In genomic region chr15:80710608-80711363, GRCm38 (mm10) we compare ENCODE assay signal across 8 mouse cellular contexts. TPM values are rescaled to one million over a fixed set of nuclear protein-coding genes. Genes with fewer than 3 reads are reported as not detected.
DNase-seq lines count a peak whose midpoint lies in the region; ATAC-seq and TF ChIP-seq lines count a peak whose summit lies in the region.

TSS of gene Tnrc6b (plus strand) at chr15:80711313.

- H3K27me3 ChIP-seq in G1E (ENCODE audit: insufficient read depth, low read length) = no peaks in the 10 kb centered on the region; the same call in 1 of the 2 replicates
- H3K27me3 ChIP-seq in forebrain, embryonic 16.5 days (replicated peaks; ENCODE audit: control insufficient read depth, insufficient read depth, low read length) = no peaks in the 10 kb centered on the region
- H3K27me3 ChIP-seq in lung, embryonic 14.5 days (ENCODE audit: insufficient read depth, low read length) = no peaks in the 10 kb centered on the region
- no peaks in the 10 kb centered on the region for H3K27me3 ChIP-seq in thymus, adult 2 months (ENCODE audit: control insufficient read depth, insufficient read depth, low read length)

- peak; percentile 97 for ATAC-seq in G1E (ENCODE audit: extremely low read depth, insufficient number of reproducible peaks, low FRiP score, poor library complexity, severe bottlenecking)
- peak; percentile 97 for ATAC-seq in forebrain, embryonic 16.5 days
- peak; percentile 93 for ATAC-seq in lung, embryonic 14.5 days (ENCODE audit: insufficient read depth)

- no peaks in the 10 kb centered on the region for H3K9me3 ChIP-seq in G1E (replicated peaks)
- H3K9me3 ChIP-seq in forebrain, embryonic 16.5 days (ENCODE audit: control insufficient read depth, low read length) = no peaks in the 10 kb centered on the region
- no peaks in the 10 kb centered on the region for H3K9me3 ChIP-seq in lung, embryonic 14.5 days (ENCODE audit: low read depth, low read length)

- peak; percentile 97 for DNase-seq in G1E (ENCODE audit: low spot score)
- DNase-seq in cerebellum, adult 18-20 months = peak; percentile 97 to 99
- peak; percentile 98 for DNase-seq in heart, postnatal 36 days
- DNase-seq in layer of hippocampus, adult 2 months (ENCODE audit: low spot score in 2 of 2) = peak; percentile 98 to 99
- DNase-seq in lung, embryonic 14.5 days = peak; percentile 99
- DNase-seq in thymus, adult 2 months = peak; percentile 98

- TF ChIP-seq CTCF in G1E (IDR thresholded peaks at IDR 0.05; ENCODE audit: low read depth, low read length) = no peak
- no peak for TF ChIP-seq CTCF in layer of hippocampus, adult 2 months (conservative IDR thresholded peaks at IDR 0.05)
- no peak for TF ChIP-seq CTCF in lung, embryonic 14.5 days (IDR thresholded peaks at IDR 0.05; ENCODE audit: low read depth)
- TF ChIP-seq CTCF in olfactory bulb, adult 2 months (IDR thresholded peaks at IDR 0.05; ENCODE audit: insufficient read depth, low read depth, low read length) = no peak
- 0 out of 2 replicates have a peak, but pooled peaks have one; percentile 34 for TF ChIP-seq CTCF in thymus, adult 2 months (IDR thresholded peaks at IDR 0.05; ENCODE audit: borderline replicate concordance, control insufficient read depth, extremely low read depth, insufficient read depth, low read length, poor library complexity)

- intact Hi-C loops in heart, postnatal 36 days (cut with DNase I) = no loop called here

- H3K27ac ChIP-seq in forebrain, embryonic 16.5 days (ENCODE audit: low read length) = peak within 1 kb of the TSS; percentile 97
- peak within 1 kb of the TSS; percentile 100 for H3K27ac ChIP-seq in layer of hippocampus, adult 2 months
- H3K27ac ChIP-seq in lung, embryonic 14.5 days (ENCODE audit: low read depth) = peak within 1 kb of the TSS; percentile 93
- H3K27ac ChIP-seq in olfactory bulb, adult 2 months (ENCODE audit: insufficient read depth, low read depth, low read length) = peak within 1 kb of the TSS; percentile 100
- H3K27ac ChIP-seq in thymus, adult 2 months (ENCODE audit: control insufficient read depth, insufficient read depth, low read length) = peak within 1 kb of the TSS; percentile 90

- H3K36me3 ChIP-seq in G1E (replicated peaks) = peaks cover 9% of the 10 kb centered on the region
- H3K36me3 ChIP-seq in forebrain, embryonic 16.5 days (ENCODE audit: control insufficient read depth, insufficient read depth) = no peaks in the 10 kb centered on the region
- H3K36me3 ChIP-seq in lung, embryonic 14.5 days (ENCODE audit: insufficient read depth) = no peaks in the 10 kb centered on the region
- H3K36me3 ChIP-seq in thymus, adult 2 months (ENCODE audit: control insufficient read depth, insufficient read depth, low read length) = no peaks in the 10 kb centered on the region

- WGBS in forebrain, embryonic 16.5 days = under 1% methylated on average over 39 of the region's 39 CpGs
- WGBS in lung, embryonic 14.5 days = under 1% methylated on average over 39 of the region's 39 CpGs
- WGBS in olfactory bulb, adult 2 months = under 1% methylated on average over 39 of the region's 39 CpGs
- under 1% methylated on average over 39 of the region's 39 CpGs for WGBS in thymus, adult 2 months

- H3K4me1 ChIP-seq in G1E (ENCODE audit: insufficient read depth, low read depth, low read length) = peaks cover 29% of the 10 kb centered on the region
- H3K4me1 ChIP-seq in forebrain, embryonic 16.5 days (replicated peaks; ENCODE audit: control insufficient read depth, insufficient read depth, low read length) = peaks cover 33% of the 10 kb centered on the region
- 0 out of 2 replicates have a peak, but pooled peaks cover 22% of the 10 kb centered on the region for H3K4me1 ChIP-seq in lung, embryonic 14.5 days (ENCODE audit: insufficient read depth)
- H3K4me1 ChIP-seq in olfactory bulb, adult 2 months (ENCODE audit: control insufficient read depth, insufficient read depth, low read length) = peaks cover 2% of the 10 kb centered on the region; the same call in 1 of the 2 replicates
- peaks cover 8% of the 10 kb centered on the region; the same call in 1 of the 2 replicates for H3K4me1 ChIP-seq in thymus, adult 2 months (replicated peaks; ENCODE audit: control insufficient read depth, insufficient read depth, low read length)

- peak within 1 kb of the TSS; percentile 100 for H3K4me3 ChIP-seq in G1E (ENCODE audit: low read depth, low read length)
- H3K4me3 ChIP-seq in forebrain, embryonic 16.5 days (replicated peaks; ENCODE audit: low read length) = peak within 1 kb of the TSS; percentile 98
- peak within 1 kb of the TSS; percentile 100 for H3K4me3 ChIP-seq in layer of hippocampus, adult 2 months
- H3K4me3 ChIP-seq in lung, embryonic 14.5 days (ENCODE audit: low read depth, low read length) = peak within 1 kb of the TSS; percentile 98
- H3K4me3 ChIP-seq in olfactory bulb, adult 2 months (ENCODE audit: insufficient read depth, low read depth, low read length) = peak within 1 kb of the TSS; percentile 86
- peak within 1 kb of the TSS; percentile 91 for H3K4me3 ChIP-seq in thymus, adult 2 months (ENCODE audit: control insufficient read depth, insufficient read depth, low read length)

- peak within 1 kb of the TSS; percentile 87 for H3K4me2 ChIP-seq in forebrain, embryonic 16.5 days (ENCODE audit: low read length)
- H3K4me2 ChIP-seq in lung, embryonic 14.5 days = peak within 1 kb of the TSS; percentile 92

- peak within 1 kb of the TSS; percentile 89 for H3K9ac ChIP-seq in forebrain, embryonic 16.5 days (replicated peaks; ENCODE audit: low read depth, low read length)
- H3K9ac ChIP-seq in lung, embryonic 14.5 days = peak within 1 kb of the TSS; percentile 85

- TF ChIP-seq POLR2A in olfactory bulb, adult 2 months (IDR thresholded peaks at IDR 0.05; ENCODE audit: insufficient read depth, low read depth, low read length) = peak; percentile 95
- TF ChIP-seq POLR2A in thymus, adult 2 months (IDR thresholded peaks at IDR 0.05; ENCODE audit: control insufficient read depth, extremely low read depth, insufficient read depth, low read length, poor library complexity) = peak; percentile 94

RNA-seq across cellular contexts. Expression of gene Tnrc6b, which starts in this region (rescaled TPM):
- 51.2 and 146 TPM in 2 replicates for total RNA-seq in G1E (2014; fragmentation: Nextera tagmentation)
- 15.3 and 24.5 TPM in 2 replicates for total RNA-seq in G1E (2017)
- 10.0 and 14.2 TPM in 2 replicates for polyA plus RNA-seq in G1E (2012)
- polyA plus RNA-seq in forebrain, embryonic 16.5 days (2015; fragmentation: Nextera tagmentation; extraction: Ambion mirVana) = 30.2 and 41.6 TPM in 2 replicates
- 10 to 100 TPM; 42.3 to 53.3 TPM for total RNA-seq in heart, postnatal 36 days (2021)
- 100 to 1,000 TPM; 127 to 133 TPM for total RNA-seq in layer of hippocampus, adult 2 months (2021)
- polyA plus RNA-seq in lung, embryonic 14.5 days (2014; fragmentation: Nextera tagmentation; extraction: Ambion mirVana) = 17.5 and 18.3 TPM in 2 replicates
- polyA plus RNA-seq in olfactory bulb, adult 2 months (2012; ENCODE audit: insufficient read depth, insufficient read length, low replicate concordance, missing spikeins) = 47.5 and 1,135 TPM in 2 replicates
- polyA plus RNA-seq in thymus, adult 2 months (2012; rRNA removed) = 56.1 and 57.9 TPM in 2 replicates

Comparison
In these comparisons a context has a peak if more than half of its experiments do, and no peak if none do; other contexts are left out.
1. Peak in every context shown above with its lines: DNase-seq, ATAC-seq, H3K4me3 ChIP-seq and H3K27ac ChIP-seq.